Mouse (Mus musculus): ENCODE results near the gene Klrb1b.
A peak's percentile ranks its signal among the peaks of the same experiment; 100 is the strongest.
"Not testable (repeated sequence)": the region's sequence is repeated elsewhere in the genome, so short reads cannot be mapped to it uniquely, and the experiment has no call there.

Klrb1b gene

GRCm38 (mm10) chr6:128800696-128801095 is 25.4 kb downstream of the Klrb1b start:
- not testable (repeated sequence) for DNase-seq (ENCODE audit: extremely low spot score, low spot score)

- DNase-seq (ENCODE audit: extremely low spot score, low spot score), result peak; percentile 48
Observed at GRCm38 (mm10) chr6:128799896-128800270, 26.2 kb downstream of the Klrb1b start.

GRCm38 (mm10) chr6:128799144-128799895 is 26.8 kb downstream of the Klrb1b start:
- peak; percentile 97 for DNase-seq (ENCODE audit: extremely low spot score, low spot score)

GRCm38 (mm10) chr6:128798772-128799143 is 27.4 kb downstream of the Klrb1b start:
- DNase-seq (ENCODE audit: extremely low spot score, low spot score), result peak; percentile 90

- peak; percentile 48 for DNase-seq (ENCODE audit: extremely low spot score, low spot score)
Observed at GRCm38 (mm10) chr6:128797936-128798771, 28.0 kb downstream of the Klrb1b start.

- no peak for DNase-seq (ENCODE audit: extremely low spot score, low spot score)
Observed at GRCm38 (mm10) chr6:128797185-128797905, 28.8 kb downstream of the Klrb1b start.

- no peak for DNase-seq (ENCODE audit: extremely low spot score, low spot score)
Observed at GRCm38 (mm10) chr6:128796321-128796955, 29.7 kb downstream of the Klrb1b start.

GRCm38 (mm10) chr6:128793734-128794133 is 32.4 kb downstream of the Klrb1b start:
- DNase-seq (ENCODE audit: extremely low spot score, low spot score), result no peak

GRCm38 (mm10) chr6:128790491-128790994 is 35.6 kb downstream of the Klrb1b start:
- DNase-seq (ENCODE audit: extremely low spot score, low spot score), result not testable (repeated sequence)

- no peak for DNase-seq (ENCODE audit: extremely low spot score, low spot score)
Observed at GRCm38 (mm10) chr6:128789115-128789514, 37.0 kb downstream of the Klrb1b start, which contains the start of gene Klrb1c. Gene Klrb1c, minus strand, starts transcription at chr6:128789215.

- DNase-seq (ENCODE audit: extremely low spot score, low spot score), result no peak
Observed at GRCm38 (mm10) chr6:128788517-128788916, 37.6 kb downstream of the Klrb1b start.

- not testable (repeated sequence) for DNase-seq (ENCODE audit: extremely low spot score, low spot score)
Observed at GRCm38 (mm10) chr6:128786396-128786795, 39.7 kb downstream of the Klrb1b start.

- DNase-seq (ENCODE audit: extremely low spot score, low spot score), result no peak
Observed at GRCm38 (mm10) chr6:128769481-128770253, 56.5 kb downstream of the Klrb1b start.

GRCm38 (mm10) chr6:128768047-128768446 is 58.1 kb downstream of the Klrb1b start:
- DNase-seq (ENCODE audit: extremely low spot score, low spot score), result no peak

GRCm38 (mm10) chr6:128766486-128767254 is 59.5 kb downstream of the Klrb1b start:
- DNase-seq (ENCODE audit: extremely low spot score, low spot score), result not testable (repeated sequence)

- no peak for DNase-seq (ENCODE audit: extremely low spot score, low spot score)
Observed at GRCm38 (mm10) chr6:128765211-128765610, 60.9 kb downstream of the Klrb1b start.

GRCm38 (mm10) chr6:128764598-128764997 is 61.5 kb downstream of the Klrb1b start:
- no peak for DNase-seq (ENCODE audit: extremely low spot score, low spot score)

- peak; percentile 99 for DNase-seq (ENCODE audit: extremely low spot score, low spot score)
Observed at GRCm38 (mm10) chr6:128763736-128764523, 62.2 kb downstream of the Klrb1b start.
